Mouse (Mus musculus): ENCODE measurements around the gene Slc16a1. TPM values are rescaled to one million over a fixed set of nuclear protein-coding genes. Genes with fewer than 3 reads are reported as not detected.
A peak's percentile ranks its signal among the peaks of the same experiment; 100 is the strongest.

Gene Slc16a1
- polyA plus RNA-seq, 1 experiment = 25.8 TPM

GRCm38 (mm10) chr3:104658706-104659105 is 20.2 kb downstream of the Slc16a1 start:
- Histone ChIP-seq H3K4me3 (ENCODE audit: insufficient read depth, poor library complexity, severe bottlenecking) (no peak overlapping the region), H3K79me2 (ENCODE audit: control insufficient read depth, insufficient read depth) (no peaks in the 10 kb centered on the region), H3K27me3 (ENCODE audit: control insufficient read depth, insufficient read depth, insufficient read length) (no peaks in the 10 kb centered on the region), H3K36me3 (ENCODE audit: control insufficient read depth, insufficient read depth) (peaks cover 43% of the 10 kb centered on the region), H3ac (ENCODE audit: control insufficient read depth, insufficient read length, low read depth) (no peak overlapping the region), H3K79me3 (ENCODE audit: low read depth) (no peaks in the 10 kb centered on the region)
- TF ChIP-seq FOSL1 (IDR thresholded peaks at IDR 0.05; ENCODE audit: insufficient read depth, low read length, poor library complexity, severe bottlenecking) (no peak), MYOG (IDR thresholded peaks at IDR 0.05; ENCODE audit: control insufficient read depth, extremely low read depth, insufficient read length) (no peak), CEBPB (IDR thresholded peaks at IDR 0.05; ENCODE audit: low read depth) (no peak), USF1 (IDR thresholded peaks at IDR 0.05; ENCODE audit: low read depth) (no peak), CTCF (IDR thresholded peaks at IDR 0.05; ENCODE audit: control insufficient read depth, insufficient read depth, insufficient read length) (no peak), MAX (IDR thresholded peaks at IDR 0.05) (no peak)

GRCm38 (mm10) chr3:104659758-104660157 is 21.3 kb downstream of the Slc16a1 start:
- Histone ChIP-seq H3K27me3 (ENCODE audit: control insufficient read depth, insufficient read depth, insufficient read length) (no peaks in the 10 kb centered on the region), H3K4me3 (ENCODE audit: insufficient read depth, poor library complexity, severe bottlenecking) (no peak overlapping the region), H3K79me3 (ENCODE audit: low read depth) (no peaks in the 10 kb centered on the region), H3ac (ENCODE audit: control insufficient read depth, insufficient read length, low read depth) (no peak overlapping the region), H3K79me2 (ENCODE audit: control insufficient read depth, insufficient read depth) (no peaks in the 10 kb centered on the region), H3K36me3 (ENCODE audit: control insufficient read depth, insufficient read depth) (peaks cover 34% of the 10 kb centered on the region)
- TF ChIP-seq CTCF (IDR thresholded peaks at IDR 0.05; ENCODE audit: control insufficient read depth, insufficient read depth, insufficient read length) = no peak
- no peak for TF ChIP-seq USF1 (IDR thresholded peaks at IDR 0.05; ENCODE audit: low read depth)
- TF ChIP-seq FOSL1 (IDR thresholded peaks at IDR 0.05; ENCODE audit: insufficient read depth, low read length, poor library complexity, severe bottlenecking) = no peak
- no peak for TF ChIP-seq MAX (IDR thresholded peaks at IDR 0.05)
- no peak for TF ChIP-seq MYOD1 (IDR thresholded peaks at IDR 0.05; ENCODE audit: control insufficient read depth, insufficient read length, low read depth)
- no peak for TF ChIP-seq CEBPB (IDR thresholded peaks at IDR 0.05; ENCODE audit: low read depth)
- no peak for TF ChIP-seq MYOG (IDR thresholded peaks at IDR 0.05; ENCODE audit: control insufficient read depth, extremely low read depth, insufficient read length)

- Histone ChIP-seq H3K79me3 (ENCODE audit: low read depth) (no peaks in the 10 kb centered on the region), H3K4me3 (ENCODE audit: insufficient read depth, poor library complexity, severe bottlenecking) (no peak overlapping the region), H3ac (ENCODE audit: control insufficient read depth, insufficient read length, low read depth) (no peak overlapping the region), H3K36me3 (ENCODE audit: control insufficient read depth, insufficient read depth) (peaks cover 26% of the 10 kb centered on the region), H3K27me3 (ENCODE audit: control insufficient read depth, insufficient read depth, insufficient read length) (no peaks in the 10 kb centered on the region), H3K79me2 (ENCODE audit: control insufficient read depth, insufficient read depth) (no peaks in the 10 kb centered on the region)
- TF ChIP-seq MAX (IDR thresholded peaks at IDR 0.05) = no peak
Measured at GRCm38 (mm10) chr3:104660522-104660921, 22.1 kb downstream of the Slc16a1 start.

- Histone ChIP-seq H3K79me2 (ENCODE audit: control insufficient read depth, insufficient read depth) (no peaks in the 10 kb centered on the region), H3K79me3 (ENCODE audit: low read depth) (no peaks in the 10 kb centered on the region), H3K36me3 (ENCODE audit: control insufficient read depth, insufficient read depth) (peaks cover 12% of the 10 kb centered on the region), H3ac (ENCODE audit: control insufficient read depth, insufficient read length, low read depth) (no peak overlapping the region), H3K4me3 (ENCODE audit: insufficient read depth, poor library complexity, severe bottlenecking) (no peak overlapping the region), H3K27me3 (ENCODE audit: control insufficient read depth, insufficient read depth, insufficient read length) (no peaks in the 10 kb centered on the region)
- TF ChIP-seq MYOG (IDR thresholded peaks at IDR 0.05; ENCODE audit: control insufficient read depth, extremely low read depth, insufficient read length) = no peak
- TF ChIP-seq USF1 (IDR thresholded peaks at IDR 0.05; ENCODE audit: low read depth) = no peak
Measured at GRCm38 (mm10) chr3:104662007-104662406, 23.5 kb downstream of the Slc16a1 start.

DNA sequence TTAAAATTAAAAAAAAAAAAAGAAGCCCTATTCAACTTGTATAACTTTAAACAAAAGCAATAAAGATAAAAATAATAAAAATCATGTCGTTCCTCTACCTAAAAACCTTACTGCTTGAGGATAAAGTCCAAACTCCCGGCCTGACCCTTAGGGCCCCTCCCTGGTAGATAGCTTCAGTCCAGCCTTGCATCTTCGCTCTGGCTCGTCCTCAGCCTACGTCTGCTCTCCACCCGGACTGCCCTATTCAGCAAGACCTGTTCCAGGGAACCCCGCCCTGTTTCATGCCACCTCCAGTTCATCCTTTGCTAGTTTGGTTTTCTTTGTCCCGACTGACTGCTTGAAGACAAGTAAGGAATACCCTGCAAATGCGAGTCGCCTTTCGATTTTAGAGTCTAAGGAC is 24.5 kb downstream of the Slc16a1 start:
- H3K79me3 ChIP-seq (ENCODE audit: low read depth) = no peaks in the 10 kb centered on the region
- H3K36me3 ChIP-seq (ENCODE audit: control insufficient read depth, insufficient read depth) = peaks cover 5% of the 10 kb centered on the region
- no peak overlapping the region for H3ac ChIP-seq (ENCODE audit: control insufficient read depth, insufficient read length, low read depth)
- TF ChIP-seq CTCF (IDR thresholded peaks at IDR 0.05; ENCODE audit: control insufficient read depth, insufficient read depth, insufficient read length) (no peak), CEBPB (IDR thresholded peaks at IDR 0.05; ENCODE audit: low read depth) (no peak), MYOD1 (IDR thresholded peaks at IDR 0.05; ENCODE audit: control insufficient read depth, insufficient read length, low read depth) (no peak), FOSL1 (IDR thresholded peaks at IDR 0.05; ENCODE audit: insufficient read depth, low read length, poor library complexity, severe bottlenecking) (no peak), MYOG (IDR thresholded peaks at IDR 0.05; ENCODE audit: control insufficient read depth, extremely low read depth, insufficient read length) (no peak), MAX (IDR thresholded peaks at IDR 0.05) (no peak), USF1 (IDR thresholded peaks at IDR 0.05; ENCODE audit: low read depth) (no peak)
- no peaks in the 10 kb centered on the region for H3K79me2 ChIP-seq (ENCODE audit: control insufficient read depth, insufficient read depth)
- H3K27me3 ChIP-seq (ENCODE audit: control insufficient read depth, insufficient read depth, insufficient read length) = no peaks in the 10 kb centered on the region
- H3K4me3 ChIP-seq (ENCODE audit: insufficient read depth, poor library complexity, severe bottlenecking) = no peak overlapping the region

DNA sequence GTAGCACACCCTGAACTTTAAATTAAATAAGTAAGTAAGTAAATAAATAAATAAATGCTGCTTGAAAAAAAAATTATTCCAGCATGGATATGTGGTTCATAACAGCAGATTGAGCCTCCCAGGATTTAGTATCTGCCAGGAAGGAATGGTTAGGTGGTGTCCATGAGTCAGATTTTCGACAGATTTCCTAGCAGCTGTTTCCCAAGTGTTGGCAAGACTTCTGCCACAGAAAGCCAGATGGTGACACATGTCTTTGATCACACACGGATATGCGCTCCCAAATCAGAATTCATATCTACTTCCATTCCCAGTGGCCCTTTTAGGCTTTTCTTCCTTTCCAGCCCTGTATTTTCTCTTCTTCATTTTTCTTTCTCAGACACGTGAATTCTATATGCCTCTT is 28.5 kb downstream of the Slc16a1 start:
- Histone ChIP-seq H3ac (ENCODE audit: control insufficient read depth, insufficient read length, low read depth) (no peak overlapping the region), H3K79me3 (ENCODE audit: low read depth) (no peaks in the 10 kb centered on the region), H3K27me3 (ENCODE audit: control insufficient read depth, insufficient read depth, insufficient read length) (no peaks in the 10 kb centered on the region), H3K36me3 (ENCODE audit: control insufficient read depth, insufficient read depth) (no peaks in the 10 kb centered on the region), H3K4me3 (ENCODE audit: insufficient read depth, poor library complexity, severe bottlenecking) (no peak overlapping the region), H3K79me2 (ENCODE audit: control insufficient read depth, insufficient read depth) (no peaks in the 10 kb centered on the region)
- peak; percentile 89 for TF ChIP-seq MYOD1 (IDR thresholded peaks at IDR 0.05; ENCODE audit: control insufficient read depth, insufficient read length, low read depth)
- TF ChIP-seq CEBPB (IDR thresholded peaks at IDR 0.05; ENCODE audit: low read depth) = peak; percentile 36
- TF ChIP-seq MAX (IDR thresholded peaks at IDR 0.05) = no peak
